Mouse (Mus musculus) A20 (cell line): Measurements from ENCODE around the gene Ppt2.

Experiments used
- DNase-seq: peaks from one replicate; pipeline ENCODE4 v3.0.0-alpha.2; 2011; ENCODE audit warnings: low read depth, low spot score

Gene Ppt2

GRCm38 (mm10) chr17:34639461-34640255 is 11.3 kb upstream of the Ppt2 start:
- no peak for DNase-seq

- no peak for DNase-seq
These were observed 9.1 kb upstream of the Ppt2 start for GRCm38 (mm10) chr17:34637459-34637858.

GRCm38 (mm10) chr17:34635671-34636070 is 7.4 kb upstream of the Ppt2 start:
- no peak for DNase-seq

- peak; percentile 79 for DNase-seq
These were observed 4.0 kb upstream of the Ppt2 start for GRCm38 (mm10) chr17:34632261-34632691.

- no peak for DNase-seq
These were observed 3.3 kb upstream of the Ppt2 start for GRCm38 (mm10) chr17:34631647-34632046.

GRCm38 (mm10) chr17:34630761-34631301 is 2.5 kb upstream of the Ppt2 start:
- no peak for DNase-seq

- DNase-seq: no peak
These were observed 1.7 kb upstream of the Ppt2 start for GRCm38 (mm10) chr17:34629796-34630603.

- DNase-seq: no peak
These were observed 976 bp upstream of the Ppt2 start, which contains the start of gene Prrt1 for GRCm38 (mm10) chr17:34629221-34629751. Gene Prrt1, plus strand, starts transcription at chr17:34629533.

GRCm38 (mm10) chr17:34628644-34628967 is 296 bp upstream of the Ppt2 start:
- no peak for DNase-seq

- DNase-seq: no peak
These were observed 992 bp downstream of the Ppt2 start for GRCm38 (mm10) chr17:34627093-34627942.

- no peak for DNase-seq
These were observed 1.6 kb downstream of the Ppt2 start for GRCm38 (mm10) chr17:34626773-34627092.

- no peak for DNase-seq
These were observed 2.1 kb downstream of the Ppt2 start for GRCm38 (mm10) chr17:34626062-34626772.

- DNase-seq: no peak
These were observed 3.3 kb downstream of the Ppt2 start for GRCm38 (mm10) chr17:34624981-34625380.

- no peak for DNase-seq
These were observed 5.1 kb downstream of the Ppt2 start for GRCm38 (mm10) chr17:34623161-34623560.

GRCm38 (mm10) chr17:34621006-34621405 is 7.3 kb downstream of the Ppt2 start:
- DNase-seq: no peak

GRCm38 (mm10) chr17:34618999-34619398 is 9.3 kb downstream of the Ppt2 start:
- peak; percentile 85 for DNase-seq

GRCm38 (mm10) chr17:34615871-34616270 is 12.4 kb downstream of the Ppt2 start, which contains the start of gene Egfl8:
Gene Egfl8, minus strand, starts transcription at chr17:34615971.
- no peak for DNase-seq

GRCm38 (mm10) chr17:34613830-34614229 is 14.5 kb downstream of the Ppt2 start:
- no peak for DNase-seq

- DNase-seq: no peak
These were observed 15.2 kb downstream of the Ppt2 start for GRCm38 (mm10) chr17:34613054-34613645.

GRCm38 (mm10) chr17:34611050-34611449 is 17.3 kb downstream of the Ppt2 start:
- no peak for DNase-seq
